Mouse (Mus musculus): ENCODE results near the gene Gm48551. TPM values are rescaled to one million over a fixed set of nuclear protein-coding genes. Genes with fewer than 3 reads are reported as not detected.
A peak's percentile ranks its signal among the peaks of the same experiment; 100 is the strongest.

The Gm48551 gene
- polyA plus RNA-seq, 1 experiment = 2.1 TPM

DNA sequence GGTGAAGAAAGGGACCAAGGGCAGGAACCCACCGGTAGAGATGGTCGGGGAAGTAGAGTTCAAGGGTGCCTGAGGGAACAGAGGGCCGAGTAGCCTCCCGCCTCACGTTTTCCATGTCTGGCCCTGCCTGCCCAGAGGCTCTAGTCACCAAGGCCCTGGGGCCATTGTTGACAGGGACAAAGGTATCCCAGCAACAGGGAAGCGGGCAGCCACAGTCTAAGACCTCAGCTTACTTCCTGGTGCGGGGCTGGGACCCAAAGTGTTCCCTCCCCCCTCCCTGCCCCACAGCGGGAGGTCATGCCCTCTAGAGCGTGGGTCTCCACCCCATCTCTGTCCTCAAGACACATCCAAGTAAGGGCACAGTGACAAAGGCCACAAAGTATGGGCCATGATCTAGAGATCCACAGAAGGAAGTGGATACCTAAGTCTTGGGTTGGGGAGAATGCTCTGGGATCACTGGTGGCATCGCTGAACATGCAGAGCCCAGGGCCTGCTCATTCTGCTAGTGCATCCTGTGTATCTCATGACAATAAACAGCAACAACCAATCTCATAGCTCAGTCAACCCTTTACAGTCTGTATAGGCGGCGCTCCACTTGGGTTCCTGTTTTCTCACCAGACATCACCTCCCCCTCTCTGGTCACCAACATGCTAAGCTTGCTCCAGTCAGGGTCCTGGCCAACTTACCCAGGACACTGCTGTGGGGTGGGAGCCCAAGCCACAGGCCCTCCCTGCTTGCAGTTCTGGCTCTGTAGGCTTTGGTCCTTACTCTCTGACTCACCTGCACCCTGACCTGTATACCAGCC, 18.4 kb upstream of the Gm48551 start, which contains the start of gene 4930404N11Rik:
4930404N11Rik (minus strand) TSS at position 145 of the 805 bp plus-strand sequence.
- no peak within 1 kb of the TSS for H3K27ac ChIP-seq (ENCODE audit: insufficient read depth, low read depth, low read length)
- no peaks in the 10 kb centered on the region for H3K4me1 ChIP-seq (ENCODE audit: control insufficient read depth, insufficient read depth, low read length)
- DNase-seq = no peak
- TF ChIP-seq POLR2A (IDR thresholded peaks at IDR 0.05; ENCODE audit: low read depth, low read length) = no peak
- TF ChIP-seq CTCF (conservative IDR thresholded peaks at IDR 0.05; ENCODE audit: insufficient read depth, insufficient read length, low read depth, low read length) = no peak
- no peak within 1 kb of the TSS for H3K4me3 ChIP-seq (ENCODE audit: insufficient read depth, low read depth, low read length)
- H3K36me3 ChIP-seq (ENCODE audit: control insufficient read depth, insufficient read depth, low read length) = no peaks in the 10 kb centered on the region
- WGBS = 43% methylated on average over 12 of the region's 12 CpGs
- no peaks in the 10 kb centered on the region for H3K27me3 ChIP-seq (replicated peaks; ENCODE audit: control insufficient read depth, insufficient read depth, low read length)

- no peaks in the 10 kb centered on the region for H3K4me1 ChIP-seq (ENCODE audit: control insufficient read depth, insufficient read depth, low read length)
- no peak for DNase-seq
- no peak overlapping the region for H3K27ac ChIP-seq (ENCODE audit: insufficient read depth, low read depth, low read length)
- WGBS = 69% methylated on average over 6 of the region's 6 CpGs
- no peak overlapping the region for H3K4me3 ChIP-seq (ENCODE audit: insufficient read depth, low read depth, low read length)
- TF ChIP-seq POLR2A (IDR thresholded peaks at IDR 0.05; ENCODE audit: low read depth, low read length) (peak; percentile 4), CTCF (conservative IDR thresholded peaks at IDR 0.05; ENCODE audit: insufficient read depth, insufficient read length, low read depth, low read length) (no peak)
- H3K27me3 ChIP-seq (replicated peaks; ENCODE audit: control insufficient read depth, insufficient read depth, low read length) = no peaks in the 10 kb centered on the region
- no peaks in the 10 kb centered on the region for H3K36me3 ChIP-seq (ENCODE audit: control insufficient read depth, insufficient read depth, low read length)
These were observed 17.6 kb upstream of the Gm48551 start for GRCm38 (mm10) chr10:81366477-81367206.

- TF ChIP-seq POLR2A (IDR thresholded peaks at IDR 0.05; ENCODE audit: low read depth, low read length) (no peak), CTCF (conservative IDR thresholded peaks at IDR 0.05; ENCODE audit: insufficient read depth, insufficient read length, low read depth, low read length) (no peak)
- Histone ChIP-seq H3K4me3 (ENCODE audit: insufficient read depth, low read depth, low read length) (no peak overlapping the region), H3K4me1 (ENCODE audit: control insufficient read depth, insufficient read depth, low read length) (no peaks in the 10 kb centered on the region), H3K27ac (ENCODE audit: insufficient read depth, low read depth, low read length) (no peak overlapping the region), H3K27me3 (replicated peaks; ENCODE audit: control insufficient read depth, insufficient read depth, low read length) (no peaks in the 10 kb centered on the region), H3K36me3 (ENCODE audit: control insufficient read depth, insufficient read depth, low read length) (no peaks in the 10 kb centered on the region)
- WGBS = 93% methylated on average over 6 of the region's 6 CpGs
- DNase-seq = no peak
These were observed 17.1 kb upstream of the Gm48551 start for GRCm38 (mm10) chr10:81367207-81367495.

DNA sequence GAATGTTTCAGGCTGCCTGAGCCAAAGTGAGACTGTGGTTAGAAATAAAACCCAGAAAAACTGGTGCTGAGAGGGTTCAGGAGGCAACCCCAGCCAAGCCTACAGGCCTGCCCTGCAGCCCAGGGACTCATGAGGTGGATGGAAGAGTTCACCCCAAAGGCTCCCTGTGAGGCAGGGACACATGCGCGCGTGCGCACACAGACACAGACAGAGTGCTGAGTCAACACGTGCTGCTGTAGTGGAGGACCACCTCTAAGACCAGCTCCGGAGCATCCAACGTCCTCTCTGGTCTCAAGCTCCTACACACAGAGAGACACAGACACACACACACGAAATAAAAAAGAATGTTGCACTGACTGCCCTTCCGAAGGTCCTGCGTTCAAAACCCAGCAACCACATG, 8.9 kb upstream of the Gm48551 start:
- WGBS = 96% methylated on average over 10 of the region's 10 CpGs
- Histone ChIP-seq H3K27ac (ENCODE audit: insufficient read depth, low read depth, low read length) (no peak overlapping the region), H3K4me3 (ENCODE audit: insufficient read depth, low read depth, low read length) (no peak overlapping the region), H3K27me3 (replicated peaks; ENCODE audit: control insufficient read depth, insufficient read depth, low read length) (no peaks in the 10 kb centered on the region), H3K4me1 (ENCODE audit: control insufficient read depth, insufficient read depth, low read length) (peaks cover 16% of the 10 kb centered on the region; the same call in 1 of the 2 replicates), H3K36me3 (ENCODE audit: control insufficient read depth, insufficient read depth, low read length) (no peaks in the 10 kb centered on the region)
- DNase-seq = no peak
- no peak for TF ChIP-seq POLR2A (IDR thresholded peaks at IDR 0.05; ENCODE audit: low read depth, low read length)
- TF ChIP-seq CTCF (conservative IDR thresholded peaks at IDR 0.05; ENCODE audit: insufficient read depth, insufficient read length, low read depth, low read length) = no peak

- DNase-seq = no peak
- H3K27ac ChIP-seq (ENCODE audit: insufficient read depth, low read depth, low read length) = no peak overlapping the region
- no peaks in the 10 kb centered on the region for H3K36me3 ChIP-seq (ENCODE audit: control insufficient read depth, insufficient read depth, low read length)
- peaks cover 16% of the 10 kb centered on the region; the same call in 1 of the 2 replicates for H3K4me1 ChIP-seq (ENCODE audit: control insufficient read depth, insufficient read depth, low read length)
- no peaks in the 10 kb centered on the region for H3K27me3 ChIP-seq (replicated peaks; ENCODE audit: control insufficient read depth, insufficient read depth, low read length)
- no peak for TF ChIP-seq POLR2A (IDR thresholded peaks at IDR 0.05; ENCODE audit: low read depth, low read length)
- TF ChIP-seq CTCF (conservative IDR thresholded peaks at IDR 0.05; ENCODE audit: insufficient read depth, insufficient read length, low read depth, low read length) = no peak
- WGBS = 37% methylated on average over 6 of the region's 6 CpGs
- no peak overlapping the region for H3K4me3 ChIP-seq (ENCODE audit: insufficient read depth, low read depth, low read length)
These were observed 7.5 kb upstream of the Gm48551 start for GRCm38 (mm10) chr10:81376561-81377361.

DNA sequence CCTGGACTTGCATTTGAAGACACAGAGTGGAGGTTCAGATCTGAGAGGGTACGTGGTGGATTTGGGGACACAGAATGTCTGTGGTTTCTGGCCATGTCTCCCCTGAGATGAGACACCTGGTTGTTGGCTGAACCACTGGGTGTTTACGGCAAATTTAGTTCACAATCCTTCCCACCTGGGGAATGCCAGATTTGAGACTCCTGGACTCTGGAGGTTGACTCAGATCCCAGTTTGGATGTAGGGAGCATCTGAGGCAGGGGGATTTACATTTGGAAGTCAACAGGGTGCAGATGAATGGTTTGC, 7.0 kb upstream of the Gm48551 start:
- DNase-seq = no peak
- Histone ChIP-seq H3K4me3 (ENCODE audit: insufficient read depth, low read depth, low read length) (peak overlapping the region; percentile 79), H3K27me3 (replicated peaks; ENCODE audit: control insufficient read depth, insufficient read depth, low read length) (no peaks in the 10 kb centered on the region), H3K27ac (ENCODE audit: insufficient read depth, low read depth, low read length) (no peak overlapping the region), H3K4me1 (ENCODE audit: control insufficient read depth, insufficient read depth, low read length) (peaks cover 16% of the 10 kb centered on the region; the same call in 1 of the 2 replicates), H3K36me3 (ENCODE audit: control insufficient read depth, insufficient read depth, low read length) (no peaks in the 10 kb centered on the region)
- WGBS = 37% methylated on average over 2 of the region's 2 CpGs
- no peak for TF ChIP-seq CTCF (conservative IDR thresholded peaks at IDR 0.05; ENCODE audit: insufficient read depth, insufficient read length, low read depth, low read length)
- TF ChIP-seq POLR2A (IDR thresholded peaks at IDR 0.05; ENCODE audit: low read depth, low read length) = no peak
